Mouse (Mus musculus) liver, adult 2 months (tissue): Measurements from ENCODE around the gene Klhdc7b. TPM values are rescaled to one million over a fixed set of nuclear protein-coding genes. Genes with fewer than 3 reads are reported as not detected.

Experiments used
- DNase-seq: peaks from one replicate; pipeline ENCODE4 v3.0.0-alpha.2; 2011; ENCODE audit warnings: low read depth, low spot score; ENCODE audit errors: extremely low read depth
- H3K27ac ChIP-seq: fragments of 200-500 bp; replicated peaks from 2 replicates; pipeline ENCODE4 v1.5.1; 2012; ENCODE audit warnings: low read depth, mild to moderate bottlenecking, control low read depth, inconsistent platforms, low read length; ENCODE audit not compliant: insufficient read depth
- H3K27me3 ChIP-seq: fragments of 200-500 bp; 2 replicates; pipeline ENCODE4 v1.6.1; 2012; ENCODE audit warnings: mild to moderate bottlenecking, moderate library complexity, low read length, inconsistent platforms; ENCODE audit not compliant: control insufficient read depth, insufficient read depth
- H3K36me3 ChIP-seq: fragments of 200-500 bp; 2 replicates; pipeline ENCODE4 v1.6.1; 2012; ENCODE audit warnings: low read length, inconsistent platforms; ENCODE audit not compliant: control insufficient read depth, insufficient read depth
- H3K4me1 ChIP-seq: fragments of 200-500 bp; 2 replicates; pipeline ENCODE4 v1.6.1; 2011; ENCODE audit warnings: low read length; ENCODE audit not compliant: control insufficient read depth, insufficient read depth
- H3K4me3 ChIP-seq: fragments of 200-500 bp; 2 replicates; pipeline ENCODE4 v1.5.1; 2011; ENCODE audit warnings: low read depth, mild to moderate bottlenecking, control low read depth, low read length, moderate library complexity; ENCODE audit not compliant: insufficient read depth
- H3K79me2 ChIP-seq: fragments of 200-500 bp; 2 replicates; pipeline ENCODE4 v1.6.1; 2012; ENCODE audit warnings: inconsistent platforms, mild to moderate bottlenecking, low read length, moderate library complexity; ENCODE audit not compliant: control insufficient read depth, insufficient read depth
- H3K9ac ChIP-seq: fragments of 200-500 bp; 2 replicates; pipeline ENCODE4 v1.6.1; 2012; ENCODE audit warnings: low read depth, mild to moderate bottlenecking, control low read depth, inconsistent platforms, low read length
- CTCF ChIP-seq: fragments of 200-500 bp; IDR thresholded peaks from 2 replicates; pipeline ENCODE4 v1.5.1; 2011; ENCODE audit warnings: low read depth, low read length, control low read depth
- POLR2A ChIP-seq: fragments of 200-500 bp; IDR thresholded peaks from 2 replicates; pipeline ENCODE4 v1.6.1; 2011; ENCODE audit warnings: low read length, control low read depth; ENCODE audit not compliant: insufficient read depth; ENCODE audit errors: extremely low read depth
- WGBS: fragments of 180-500 bp; shearing (Covaris S2); methylation state at CpG from one replicate; pipeline ENCODE4 v1.1.7; 2018; 5-methylcytosine and 5-hydroxymethylcytosine counted together
- polyA plus RNA-seq: library from polyadenylated mRNA; depleted of rRNA; stranded (reverse); fragments of >200 nt; gene quantifications from 2 replicates; pipeline ENCODE4 v1.2.3, GENCODE M21; 2012; rRNA removed
- total RNA-seq: library from RNA; depleted of rRNA; stranded (reverse); fragments of >200 nt; gene quantifications from 2 replicates; pipeline ENCODE4 v1.2.3, GENCODE M21; 2014; rRNA removed

The Klhdc7b gene
- total RNA-seq (0.07 and 0.28 TPM in 2 replicates), polyA plus RNA-seq (0.30 and 0.34 TPM in 2 replicates)

DNA sequence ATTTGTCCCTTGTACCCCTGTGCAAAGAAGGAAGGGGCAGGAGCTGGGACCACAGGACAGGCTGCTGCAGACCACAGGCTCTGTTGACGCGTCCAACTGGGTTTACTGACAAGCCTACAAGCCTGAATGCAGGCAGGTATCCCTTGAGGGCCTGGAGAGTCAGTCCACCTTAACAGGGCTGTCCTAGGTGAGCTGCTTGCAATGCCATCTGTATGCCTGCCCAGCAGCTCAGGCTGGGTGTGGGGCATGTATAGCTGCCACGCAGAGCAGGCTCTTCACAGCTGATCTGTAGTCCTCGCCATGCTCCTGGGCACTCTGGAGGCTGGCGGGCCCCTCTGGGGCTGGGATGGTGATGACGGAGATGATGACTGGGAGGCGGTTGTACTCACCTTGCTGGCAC, at the start of gene Klhdc7b:
Klhdc7b (plus strand) TSS at position 301 of the 400 bp plus-strand sequence.
- WGBS, result 96% methylated on average over 7 of the region's 7 CpGs
- TF ChIP-seq POLR2A, result no peak
- no peak for TF ChIP-seq CTCF
- Histone ChIP-seq H3K4me1 (no peaks in the 10 kb centered on the region), H3K9ac (no peak within 1 kb of the TSS), H3K79me2 (no peaks in the 10 kb centered on the region), H3K4me3 (no peak within 1 kb of the TSS), H3K27ac (no peak within 1 kb of the TSS), H3K36me3 (no peaks in the 10 kb centered on the region), H3K27me3 (no peaks in the 10 kb centered on the region)
- no peak for DNase-seq

DNA sequence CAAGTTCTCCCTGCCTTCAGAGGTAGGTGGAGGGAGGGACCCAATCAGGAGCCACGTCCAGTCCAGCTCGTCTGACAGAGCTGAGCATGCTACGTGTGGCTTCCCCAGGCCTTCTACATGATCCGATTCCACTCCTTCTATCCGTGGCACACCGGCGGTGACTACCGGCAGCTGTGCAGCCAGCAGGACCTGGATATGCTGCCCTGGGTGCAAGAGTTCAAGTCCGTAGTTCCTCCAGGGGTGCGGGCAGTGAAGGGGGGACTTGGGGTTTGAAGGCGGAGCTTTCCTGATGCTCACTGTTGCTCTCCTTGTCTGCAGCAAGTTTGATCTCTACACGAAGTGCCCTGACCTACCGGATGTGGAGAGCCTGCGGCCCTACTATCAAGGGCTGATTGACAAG, 48.3 kb upstream of the Klhdc7b start:
- TF ChIP-seq POLR2A, result no peak
- TF ChIP-seq CTCF, result no peak
- Histone ChIP-seq H3K36me3 (no peaks in the 10 kb centered on the region), H3K27me3 (no peaks in the 10 kb centered on the region), H3K9ac (no peak overlapping the region), H3K4me3 (no peak overlapping the region), H3K4me1 (no peaks in the 10 kb centered on the region), H3K27ac (no peak overlapping the region), H3K79me2 (no peaks in the 10 kb centered on the region)
- 91% methylated on average over 14 of the region's 14 CpGs for WGBS
- DNase-seq, result no peak

DNA sequence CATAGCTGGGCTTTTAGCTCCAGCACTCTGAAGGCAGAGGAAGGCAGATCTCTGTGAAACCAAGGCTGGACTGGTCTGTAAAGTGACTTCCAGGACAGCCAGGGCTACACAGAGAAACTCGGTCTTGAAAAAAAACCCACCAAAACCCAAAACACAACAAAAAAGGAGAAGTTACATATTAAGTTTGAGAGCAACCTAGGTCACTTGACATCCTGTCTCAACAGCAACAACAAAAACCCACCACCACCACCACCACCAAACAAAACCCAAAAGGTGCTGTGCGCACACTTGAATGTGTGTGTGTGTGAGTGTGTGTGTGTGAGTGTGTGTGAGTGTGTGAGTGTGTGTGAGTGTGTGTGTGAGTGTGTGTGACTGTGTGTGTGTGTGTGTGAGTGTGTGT, 45.0 kb upstream of the Klhdc7b start:
- Histone ChIP-seq H3K27ac (no peak overlapping the region), H3K4me3 (no peak overlapping the region), H3K27me3 (no peaks in the 10 kb centered on the region), H3K9ac (no peak overlapping the region), H3K4me1 (no peaks in the 10 kb centered on the region), H3K36me3 (no peaks in the 10 kb centered on the region), H3K79me2 (no peaks in the 10 kb centered on the region)
- TF ChIP-seq POLR2A, result no peak
- TF ChIP-seq CTCF, result no peak
- DNase-seq, result no peak
- 76% methylated on average over 2 of the region's 2 CpGs for whole genome bisulfite sequencing

GRCm38 (mm10) chr15:89340136-89340535, 44.6 kb upstream of the Klhdc7b start:
- no peak for DNase-seq
- TF ChIP-seq POLR2A, result no peak
- 58% methylated on average over 3 of the region's 3 CpGs for WGBS
- Histone ChIP-seq H3K9ac (no peak overlapping the region), H3K36me3 (no peaks in the 10 kb centered on the region), H3K79me2 (no peaks in the 10 kb centered on the region), H3K27me3 (no peaks in the 10 kb centered on the region), H3K4me1 (no peaks in the 10 kb centered on the region), H3K4me3 (no peak overlapping the region), H3K27ac (no peak overlapping the region)

- TF ChIP-seq POLR2A (no peak), CTCF (no peak)
- Histone ChIP-seq H3K4me1 (no peaks in the 10 kb centered on the region), H3K27me3 (no peaks in the 10 kb centered on the region), H3K9ac (no peak overlapping the region), H3K79me2 (no peaks in the 10 kb centered on the region), H3K36me3 (no peaks in the 10 kb centered on the region), H3K4me3 (no peak overlapping the region), H3K27ac (no peak overlapping the region)
- WGBS, result 50% methylated on average over 1 of the region's 1 CpGs
- DNase-seq, result no peak
Measured at GRCm38 (mm10) chr15:89341678-89342077, 43.0 kb upstream of the Klhdc7b start.

DNA sequence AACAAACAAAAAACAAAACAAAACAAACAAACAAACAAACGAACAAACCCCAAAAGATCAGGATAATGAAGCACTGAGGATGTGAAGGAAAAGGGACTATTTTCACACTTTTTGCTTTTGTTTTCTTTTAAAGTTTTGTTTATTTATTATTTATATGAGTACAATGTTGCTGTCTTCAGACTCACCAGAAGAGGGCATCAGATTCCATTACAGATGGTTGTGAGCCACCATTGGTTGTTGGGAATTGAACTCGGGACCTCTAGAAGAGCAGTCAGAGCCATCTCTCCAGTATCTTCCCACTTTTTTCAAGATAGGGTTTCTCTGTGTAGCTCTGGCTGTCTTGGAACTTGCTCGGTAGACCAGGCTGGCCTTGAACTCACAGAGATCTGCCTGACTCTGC, 41.4 kb upstream of the Klhdc7b start:
- Histone ChIP-seq H3K4me3 (no peak overlapping the region), H3K9ac (no peak overlapping the region), H3K4me1 (no peaks in the 10 kb centered on the region), H3K27ac (no peak overlapping the region), H3K79me2 (no peaks in the 10 kb centered on the region), H3K27me3 (no peaks in the 10 kb centered on the region), H3K36me3 (no peaks in the 10 kb centered on the region)
- WGBS, result 73% methylated on average over 3 of the region's 3 CpGs
- peak; percentile 10 for DNase-seq
- TF ChIP-seq POLR2A (no peak), CTCF (peak; percentile 37; the same call in 1 of the 2 replicates)
